Mouse (Mus musculus): ENCODE results near the gene Trappc10.

The Trappc10 gene

GRCm38 (mm10) chr10:78159906-78160305 is 84.5 kb downstream of the Trappc10 start:
- DNase-seq: peak; percentile 85

- DNase-seq: peak; percentile 75
Measured at GRCm38 (mm10) chr10:78159252-78159878, 85.1 kb downstream of the Trappc10 start.

DNA sequence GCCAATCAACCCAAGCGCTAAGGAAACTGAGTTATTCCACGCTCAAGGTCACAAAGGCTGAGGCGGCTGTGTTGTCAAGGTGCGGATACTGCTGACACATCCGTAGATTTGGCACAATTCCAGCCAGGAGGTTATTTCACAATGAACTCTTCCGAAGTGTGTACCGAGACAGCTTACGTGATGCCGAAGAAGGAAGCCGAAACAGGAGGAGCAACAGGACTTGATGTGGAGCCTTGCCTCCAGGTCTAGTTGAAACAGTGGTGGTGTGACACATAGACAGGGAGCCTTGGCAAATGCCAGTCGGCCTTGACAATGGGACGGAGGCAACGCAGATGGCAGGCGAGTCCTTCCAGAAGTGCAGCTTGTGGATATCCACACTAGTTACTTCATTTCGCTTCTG is 86.4 kb downstream of the Trappc10 start:
- DNase-seq: no peak

DNA sequence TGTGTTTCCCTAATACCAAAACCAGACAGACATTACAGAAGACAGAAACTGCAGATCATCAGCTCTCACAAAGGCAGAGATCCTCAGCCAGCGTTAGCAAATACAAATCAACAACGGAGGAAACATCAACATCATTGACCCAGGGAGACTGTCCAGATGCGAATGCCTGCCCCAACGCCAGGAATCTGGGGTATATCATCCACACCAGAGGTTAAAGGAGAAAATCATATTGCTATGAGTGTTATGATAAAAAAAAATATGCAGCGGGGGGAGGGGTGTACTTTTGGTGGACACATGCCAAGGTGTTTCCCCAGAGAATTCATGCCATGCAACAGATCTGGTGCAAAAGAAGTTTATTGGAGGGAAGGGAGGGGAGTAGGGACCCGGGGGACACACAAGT is 87.5 kb downstream of the Trappc10 start:
- no peak for DNase-seq

GRCm38 (mm10) chr10:78148834-78149766 is 95.3 kb downstream of the Trappc10 start:
- no peak for DNase-seq

DNA sequence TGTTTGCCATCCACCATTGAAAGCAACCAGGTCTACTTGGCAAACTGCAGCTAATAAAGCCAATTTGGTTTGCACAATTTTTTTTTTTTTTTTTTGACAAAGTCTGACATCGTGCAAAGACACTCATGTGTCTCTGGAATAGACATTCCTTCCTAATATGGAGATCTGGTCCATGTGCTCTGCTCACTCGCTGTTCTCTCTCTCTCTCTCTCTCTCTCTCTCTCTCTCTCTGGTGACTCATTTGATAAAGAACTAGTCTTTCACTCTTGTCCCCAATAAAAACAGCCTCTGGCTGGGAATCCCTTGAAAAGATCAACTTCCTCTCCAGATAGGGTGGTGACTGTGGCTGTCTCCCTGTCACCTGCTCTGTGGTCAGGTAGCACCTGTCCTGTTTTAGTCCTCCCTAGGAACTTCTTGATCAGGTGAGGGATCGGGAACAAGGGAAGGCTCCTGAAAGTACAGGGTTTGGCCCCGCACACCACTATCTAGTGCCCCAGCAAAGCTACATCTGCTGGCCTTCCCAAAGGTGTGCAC is 96.5 kb downstream of the Trappc10 start:
- DNase-seq: no peak

DNA sequence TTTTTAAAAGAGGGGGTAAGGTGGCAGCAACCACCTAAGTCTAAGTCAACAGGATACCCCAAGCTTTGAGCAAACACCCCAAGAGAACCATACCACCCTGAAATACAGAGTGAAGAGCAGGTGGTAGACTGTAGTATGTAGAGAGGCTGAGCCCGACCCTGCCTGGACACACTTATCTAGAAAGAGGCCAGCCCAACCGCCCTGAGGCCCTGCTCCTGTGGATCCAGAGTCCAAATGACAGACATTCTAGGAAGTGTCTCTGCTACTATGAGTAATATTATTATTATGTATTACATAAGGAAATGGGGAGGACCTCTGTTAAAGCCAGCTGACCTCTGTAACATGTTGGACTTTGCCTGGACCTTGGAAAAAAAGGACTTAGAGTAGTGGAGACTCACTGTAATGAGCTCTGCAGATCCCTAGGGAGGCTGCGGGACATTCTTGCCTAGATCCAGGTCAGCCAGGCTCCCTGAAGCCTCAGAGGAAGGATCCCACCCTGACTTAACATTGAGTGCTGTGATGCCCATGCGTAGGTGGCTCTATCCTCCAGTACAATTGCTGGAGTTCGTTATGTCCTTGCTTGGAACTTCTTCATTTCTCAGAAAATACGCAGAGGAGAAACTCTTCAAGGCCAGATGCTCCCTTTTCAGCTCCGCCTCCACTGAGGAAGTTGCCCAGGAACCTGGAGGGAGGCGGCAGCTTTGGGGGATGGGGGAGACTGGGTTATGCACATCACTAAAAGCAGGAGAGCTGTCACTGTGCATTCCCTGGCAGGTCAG is 100.5 kb downstream of the Trappc10 start:
- DNase-seq: no peak

DNA sequence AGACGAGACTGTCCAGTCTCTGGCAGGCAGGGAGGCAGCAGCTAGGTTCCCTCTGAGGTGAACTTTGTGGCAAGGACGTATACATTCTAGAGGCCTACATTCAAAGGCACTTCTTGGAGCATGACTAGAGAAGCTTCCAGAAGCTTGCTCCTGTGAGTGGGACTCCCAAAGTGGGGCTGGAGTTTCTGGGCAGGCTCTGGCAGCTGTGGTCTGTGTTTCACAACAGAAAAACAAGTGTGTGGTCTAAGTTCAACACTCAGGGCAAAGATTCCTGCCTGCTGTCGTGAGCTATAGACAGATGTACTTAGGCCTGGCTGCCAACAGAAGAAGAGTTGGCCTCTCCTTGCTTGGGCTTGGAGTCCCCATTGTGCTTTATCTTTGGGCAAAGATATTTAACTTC is 103.6 kb downstream of the Trappc10 start:
- no peak for DNase-seq

DNA sequence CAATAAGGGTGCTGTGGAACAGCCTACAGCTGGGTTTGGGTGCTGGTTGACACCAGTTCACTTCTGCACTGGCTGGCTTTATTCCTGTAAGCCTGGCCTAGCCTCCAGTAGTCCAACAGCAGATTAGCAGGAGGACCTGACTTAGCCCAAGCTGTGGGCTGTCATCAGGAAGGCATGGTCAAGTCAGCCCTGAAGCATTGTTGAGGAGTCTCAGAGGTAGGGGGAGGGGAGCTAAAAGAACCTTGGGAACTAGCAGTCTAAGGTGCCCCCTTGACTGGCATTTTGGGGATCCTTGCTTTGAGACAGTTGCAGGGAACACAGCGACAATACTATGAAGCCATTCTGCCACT is 104.2 kb downstream of the Trappc10 start:
- no peak for DNase-seq

- DNase-seq: no peak
Measured at GRCm38 (mm10) chr10:78139572-78140250, 104.7 kb downstream of the Trappc10 start.

DNA sequence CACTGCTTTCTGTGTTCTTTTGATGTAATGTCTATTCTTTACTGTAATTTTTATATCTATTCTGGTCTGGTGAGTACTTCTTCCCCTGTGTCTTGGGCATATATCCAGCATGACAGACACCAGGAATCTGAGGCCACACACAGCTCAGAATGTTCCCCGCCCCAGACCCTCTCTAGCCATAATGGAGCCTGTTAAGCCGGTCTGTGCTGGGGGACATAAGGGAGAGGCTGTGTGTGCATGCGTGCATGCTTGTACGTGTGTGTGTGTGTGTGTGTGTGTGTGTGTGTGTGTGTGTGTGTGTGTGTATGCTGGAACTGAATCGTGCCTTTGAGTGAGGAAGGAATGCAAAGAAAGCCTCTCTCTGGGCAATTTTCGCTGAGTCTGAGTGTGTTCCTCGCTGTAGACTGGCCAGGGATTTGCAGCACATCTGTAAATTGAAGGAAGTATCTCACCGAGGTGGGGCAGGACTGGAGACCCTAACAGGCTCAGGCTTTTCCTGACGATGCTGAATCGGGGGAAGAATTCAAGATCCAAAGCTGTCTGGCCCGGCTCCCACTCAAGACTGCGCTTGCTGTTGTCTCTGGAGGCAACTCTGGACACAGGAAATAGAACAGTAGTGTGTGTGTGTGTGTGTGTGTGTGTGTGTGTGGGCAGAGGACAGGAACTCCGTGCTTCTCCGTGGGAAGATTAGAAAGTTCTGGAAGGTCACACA is 105.5 kb downstream of the Trappc10 start:
- DNase-seq: no peak

- no peak for DNase-seq
Measured at GRCm38 (mm10) chr10:78137191-78137590, 107.2 kb downstream of the Trappc10 start.

All from thymus, postnatal 25 days (tissue).